Mouse (Mus musculus) hematopoietic stem cell, adult 5-6 weeks (primary cell): ENCODE measurements around the gene Setd5. TPM values are rescaled to one million over a fixed set of nuclear protein-coding genes. Genes with fewer than 3 reads are reported as not detected.

Source experiments
- ATAC-seq, 2 experiments: fragments of 125-278 bp in 1 of 2; replicated peaks in 1 of 2; 2 replicates each; pipeline ENCODE4 v1.8.0; 2016 to 2017; ENCODE audit warnings: inconsistent platforms in 2 of 2, mild to moderate bottlenecking in 2 of 2, moderate number of reproducible peaks in 2 of 2, low read depth in 1 of 2, moderate TSS enrichment in 1 of 2; ENCODE audit not compliant: low FRiP score in 2 of 2, poor library complexity in 2 of 2, severe bottlenecking in 2 of 2, insufficient read depth in 1 of 2, low TSS enrichment in 1 of 2
- total RNA-seq: library from RNA; stranded (forward); fragments of 172-1452, 232-1000 nt; gene quantifications from 2 replicates; pipeline ENCODE4 v1.2.3, GENCODE M21; 2017

Setd5 gene
- total RNA-seq, 1 experiment from 2014 or later, result 69.7 TPM

DNA sequence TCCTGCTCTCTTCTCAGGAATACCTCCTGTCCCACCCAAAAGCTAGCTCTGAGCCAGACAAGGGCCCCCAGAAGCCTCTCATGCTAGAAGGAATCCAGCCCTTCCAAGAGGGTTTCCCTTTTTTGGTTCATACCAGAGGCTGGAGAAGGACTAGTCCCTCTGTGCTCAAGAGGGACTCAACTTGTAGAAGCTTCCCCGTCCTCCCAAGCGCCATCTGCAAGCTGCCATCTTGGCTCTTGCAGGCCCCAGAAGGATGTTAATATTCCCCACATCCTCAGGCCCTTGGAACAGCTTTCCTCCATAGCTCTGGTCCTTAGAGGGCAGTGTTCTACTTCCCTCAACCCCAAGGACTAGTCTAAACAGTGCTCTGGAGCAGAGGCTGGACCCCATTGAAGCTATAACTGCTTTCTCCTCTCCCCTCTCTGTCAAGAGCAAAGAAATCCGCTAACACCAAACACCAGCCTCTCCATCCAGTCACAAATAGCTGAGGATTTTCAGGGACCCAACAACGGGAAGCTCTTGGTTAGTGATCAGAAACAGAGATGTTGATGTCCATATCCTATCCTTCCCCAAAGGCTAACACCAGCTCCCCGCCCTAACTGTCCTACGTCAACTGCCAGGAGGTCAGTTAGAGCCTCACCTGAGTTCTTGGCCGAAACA is 91.3 kb downstream of the Setd5 start:
- no peak for ATAC-seq

DNA sequence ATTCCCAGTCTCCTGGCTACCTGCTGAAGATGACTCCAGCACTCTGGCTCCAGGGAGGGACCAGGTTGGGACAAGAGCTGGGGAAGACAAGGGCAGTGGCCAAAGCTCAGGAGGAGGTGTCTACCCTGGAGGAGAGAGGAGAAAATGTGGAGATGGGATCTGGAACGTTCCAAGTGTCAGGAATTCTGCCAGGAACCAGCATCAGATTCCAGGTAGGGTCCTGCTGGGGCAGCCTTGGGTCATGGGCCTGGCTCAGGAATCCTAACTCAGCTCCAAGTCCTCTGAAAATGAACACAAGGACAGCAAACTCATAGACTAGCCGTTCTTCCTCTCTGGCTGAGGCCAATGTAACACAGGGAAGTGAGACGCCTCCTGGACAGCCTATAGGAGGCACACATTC is 92.7 kb downstream of the Setd5 start:
- ATAC-seq, result no peak

DNA sequence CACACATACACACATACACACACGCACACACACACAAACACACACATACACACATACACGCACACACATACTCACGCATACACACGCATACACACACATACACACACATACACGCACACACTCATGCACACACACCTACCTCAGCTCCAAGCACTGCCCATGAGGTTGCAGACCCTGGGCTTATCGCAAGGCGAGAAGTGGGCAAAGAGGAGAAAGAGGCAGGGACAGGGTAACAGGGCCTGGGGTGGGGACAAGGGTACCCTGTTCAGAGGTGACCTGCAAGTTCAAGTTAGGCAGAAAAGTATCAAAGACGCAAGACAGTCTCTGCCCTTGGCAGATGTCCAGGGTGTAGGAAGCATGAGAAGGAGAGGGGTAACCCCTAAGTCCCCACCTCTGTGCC is 93.5 kb downstream of the Setd5 start:
- no peak for ATAC-seq

- ATAC-seq, result no peak
Measured at GRCm38 (mm10) chr6:113172011-113172410, 94.8 kb downstream of the Setd5 start.

DNA sequence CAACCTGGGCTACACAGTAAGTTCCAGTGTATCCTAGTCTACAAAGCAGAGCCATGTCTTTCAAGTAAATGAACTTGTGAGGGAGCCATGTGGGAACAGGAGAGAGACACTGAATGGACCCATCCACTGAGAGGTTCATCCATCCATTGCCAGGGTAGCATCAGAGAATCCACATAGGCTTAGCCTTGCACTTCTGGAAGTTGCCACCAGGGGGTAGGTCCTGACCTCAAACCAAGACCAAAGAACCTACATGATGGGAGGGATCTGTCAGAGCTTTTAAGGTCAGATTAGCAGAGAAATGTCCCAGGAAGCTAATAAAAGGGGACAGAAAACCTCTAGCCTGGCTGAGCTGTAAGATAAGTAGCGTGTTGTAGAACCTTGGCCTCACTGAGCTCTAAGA is 95.4 kb downstream of the Setd5 start:
- peak; percentile 72 to 85; a peak in 3 of 4 replicates for ATAC-seq

- ATAC-seq, result no peak
Measured at GRCm38 (mm10) chr6:113175469-113175868, 98.3 kb downstream of the Setd5 start.

DNA sequence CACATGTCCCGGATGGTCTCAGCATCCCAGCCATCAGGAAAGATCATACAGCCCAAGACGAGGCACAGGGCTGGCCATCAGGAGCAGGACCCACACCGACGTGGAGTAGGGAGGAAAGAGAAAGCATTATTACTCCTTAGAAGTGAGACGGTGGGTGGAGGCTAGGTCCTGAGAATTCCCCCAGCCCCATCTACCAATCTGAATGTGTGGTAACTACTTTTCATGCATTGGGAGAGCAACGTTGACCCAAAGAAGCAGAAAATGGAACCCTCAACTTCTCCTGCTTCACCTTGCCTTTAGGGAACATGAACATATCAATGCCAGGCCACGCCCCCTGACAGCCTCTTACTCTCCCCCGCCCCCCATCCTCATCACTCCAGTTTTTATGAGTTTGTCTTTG is 99.4 kb downstream of the Setd5 start:
- no peak for ATAC-seq

DNA sequence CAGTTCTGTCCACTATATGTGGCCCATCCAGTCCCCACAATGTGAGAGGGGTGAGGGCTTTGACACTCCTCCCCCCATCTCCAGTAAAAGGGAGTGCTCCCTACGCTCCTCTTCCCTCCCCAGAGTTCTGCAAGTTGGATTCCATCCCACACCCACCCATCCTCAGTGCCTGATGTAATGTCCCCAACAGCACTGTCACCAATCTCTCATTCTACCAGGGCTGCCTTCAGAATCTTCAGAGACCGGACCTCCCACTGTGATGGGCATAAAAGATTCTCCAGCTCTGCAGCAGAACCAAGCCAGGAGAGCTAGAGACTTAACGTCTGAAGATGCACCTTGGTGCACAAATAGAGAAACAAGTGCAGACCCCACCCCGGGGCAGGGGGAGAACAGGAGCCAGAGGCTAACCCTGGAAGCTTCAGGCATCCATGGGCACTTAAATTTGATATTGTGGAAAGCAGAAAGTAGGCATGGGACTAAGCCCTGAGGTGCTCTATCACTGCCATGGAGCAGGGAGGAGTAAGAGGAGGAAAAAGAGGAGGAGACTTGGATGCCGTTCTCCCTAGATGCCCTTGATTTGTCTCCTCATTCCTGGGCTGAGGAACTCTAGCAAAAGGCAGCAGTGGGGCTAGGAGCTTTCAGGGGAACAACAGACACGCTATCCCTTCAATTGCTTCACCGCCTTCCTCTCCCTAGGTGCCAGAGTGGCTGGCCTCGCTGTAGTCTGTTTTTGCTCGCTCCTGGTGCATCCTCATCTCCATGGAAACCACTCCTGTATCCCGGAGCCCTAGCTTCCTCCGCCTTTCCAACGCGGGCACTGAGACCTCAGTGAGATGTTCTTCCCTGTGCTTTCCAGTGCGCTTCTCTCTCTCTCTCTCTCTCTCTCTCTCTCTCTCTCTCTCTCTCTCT is 101.4 kb downstream of the Setd5 start:
- no peak for ATAC-seq

- no peak for ATAC-seq
Measured at GRCm38 (mm10) chr6:113179195-113179733, 102.1 kb downstream of the Setd5 start.

DNA sequence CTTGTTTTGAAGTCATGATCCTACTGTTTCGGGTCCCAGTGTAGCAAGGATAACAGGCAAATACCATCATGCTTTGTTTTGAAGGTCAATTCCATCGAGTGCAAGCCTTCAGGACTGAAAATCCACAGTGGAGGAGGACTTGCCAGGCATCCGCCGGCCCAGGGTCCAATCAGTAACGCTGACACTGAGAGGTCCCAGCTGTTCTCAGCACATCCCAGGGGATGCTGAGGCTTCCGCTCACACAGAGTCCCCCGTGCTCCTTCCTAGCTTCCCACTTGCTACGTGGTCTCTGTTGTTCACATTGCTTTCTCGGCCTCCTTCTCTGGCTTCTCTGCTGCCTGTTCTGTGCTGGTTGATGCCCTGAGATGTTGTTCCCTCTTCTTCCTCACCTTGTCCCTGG is 107.0 kb downstream of the Setd5 start:
- ATAC-seq, result no peak

- no peak for ATAC-seq
Measured at GRCm38 (mm10) chr6:113184866-113185525, 107.8 kb downstream of the Setd5 start.

GRCm38 (mm10) chr6:113193765-113194460 is 116.7 kb downstream of the Setd5 start:
- ATAC-seq, result peak; percentile 17 to 72

GRCm38 (mm10) chr6:113194517-113194840 is 117.3 kb downstream of the Setd5 start:
- no peak for ATAC-seq

DNA sequence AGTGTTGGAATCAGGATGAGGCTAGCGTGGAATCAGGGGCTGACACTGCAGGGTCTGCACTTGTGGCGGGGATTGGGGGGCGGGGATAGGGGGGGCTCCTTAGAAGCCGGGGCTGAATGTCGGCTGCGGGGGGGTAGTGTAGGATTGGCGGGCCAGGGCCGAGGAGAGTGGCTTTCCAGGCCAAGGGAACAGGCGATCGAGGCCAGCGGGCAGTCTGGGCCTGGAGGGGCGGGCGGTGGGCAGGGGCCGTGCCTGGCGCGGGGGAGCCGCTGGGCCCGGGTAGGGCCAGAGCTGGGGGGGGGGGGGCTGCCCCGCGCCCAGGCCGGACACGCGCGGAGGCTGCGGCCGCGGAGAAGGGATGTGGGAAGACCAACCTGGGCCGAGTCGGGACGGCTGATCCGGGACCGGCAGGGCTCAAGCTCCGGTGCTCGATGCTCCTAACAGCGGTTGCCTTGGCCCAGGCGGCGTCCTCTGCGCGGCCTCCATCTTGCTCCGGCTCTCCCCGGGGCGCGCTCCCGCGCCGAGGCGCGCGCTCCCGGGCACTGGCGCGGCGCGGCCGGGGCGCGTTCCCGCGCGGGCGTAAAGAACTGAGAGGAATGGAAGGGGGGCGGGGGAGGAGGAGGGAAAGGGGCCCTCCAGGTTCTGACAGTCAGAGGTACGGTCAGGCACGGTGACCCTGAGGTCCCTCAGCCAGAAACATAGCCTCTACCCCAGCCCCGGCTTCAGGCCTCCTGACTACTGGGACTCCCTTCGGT is 117.9 kb downstream of the Setd5 start, which contains the start of gene Lhfpl4:
Gene Lhfpl4, minus strand, starts transcription at position 544 of the 755 bp plus-strand sequence.
- ATAC-seq, result no peak

DNA sequence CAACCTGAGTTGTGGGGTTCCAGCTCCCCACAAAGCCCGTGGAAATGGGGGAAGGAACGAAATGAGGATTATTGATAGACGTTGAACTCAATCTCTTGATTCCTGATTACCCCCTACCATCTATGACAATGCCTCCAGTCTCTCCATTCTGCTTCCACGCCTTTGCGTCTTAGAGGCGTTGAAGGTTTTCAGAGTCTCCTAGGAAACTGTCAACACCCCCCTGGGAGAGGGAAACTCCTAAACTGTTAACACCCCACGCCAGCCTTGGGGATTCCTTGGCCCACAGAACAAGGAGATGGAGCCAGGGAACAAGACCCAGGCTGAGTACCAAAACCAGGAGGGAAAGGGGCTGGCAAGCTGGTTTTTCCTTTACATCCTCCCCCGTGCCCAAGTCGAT is 118.4 kb downstream of the Setd5 start:
- ATAC-seq, result no peak
